Mouse (Mus musculus): ENCODE measurements around the gene Khdrbs1. TPM values are rescaled to one million over a fixed set of nuclear protein-coding genes. Genes with fewer than 3 reads are reported as not detected.

Khdrbs1 gene
- 186 TPM for polyA plus RNA-seq (2014; fragmentation: Illumina TruSeq; extraction: RNeasy Lipid Tissue Mini Kit (QIAGEN cat#74804); ENCODE audit: low read depth, low replicate concordance)

GRCm38 (mm10) chr4:129742232-129743009 lies at the start of gene Khdrbs1:
Gene Khdrbs1 (minus strand): TSS chr4:129742303.

GRCm38 (mm10) chr4:129696158-129696985 lies 45.7 kb downstream of the Khdrbs1 start, which contains the start of gene Tmem39b:
Gene Tmem39b (minus strand): TSS chr4:129696838.

GRCm38 (mm10) chr4:129672083-129672877 lies 69.8 kb downstream of the Khdrbs1 start, which contains the start of gene Kpna6:
Gene Kpna6 (minus strand): TSS chr4:129672767.

Other genes with a start within 250 kb of the Khdrbs1 start
- 47.1 TPM for gene Marcksl1, start 228.7 kb downstream of the Khdrbs1 start, polyA plus RNA-seq (2014; fragmentation: Illumina TruSeq; extraction: RNeasy Lipid Tissue Mini Kit (QIAGEN cat#74804); ENCODE audit: low read depth, low replicate concordance)
- gene Hdac1, start 199.6 kb downstream of the Khdrbs1 start, polyA plus RNA-seq (2014; fragmentation: Illumina TruSeq; extraction: RNeasy Lipid Tissue Mini Kit (QIAGEN cat#74804); ENCODE audit: low read depth, low replicate concordance) = 44.3 TPM
- 0.41 TPM for gene Lck, start 168.7 kb downstream of the Khdrbs1 start, polyA plus RNA-seq (2014; fragmentation: Illumina TruSeq; extraction: RNeasy Lipid Tissue Mini Kit (QIAGEN cat#74804); ENCODE audit: low read depth, low replicate concordance)
- 3.1 TPM for gene Fam167b, start 163.8 kb downstream of the Khdrbs1 start, polyA plus RNA-seq (2014; fragmentation: Illumina TruSeq; extraction: RNeasy Lipid Tissue Mini Kit (QIAGEN cat#74804); ENCODE audit: low read depth, low replicate concordance)
- 20.2 TPM for gene Eif3i, start 141.7 kb downstream of the Khdrbs1 start, polyA plus RNA-seq (2014; fragmentation: Illumina TruSeq; extraction: RNeasy Lipid Tissue Mini Kit (QIAGEN cat#74804); ENCODE audit: low read depth, low replicate concordance)
- 36.2 TPM for gene Tmem234, start 141.6 kb downstream of the Khdrbs1 start, polyA plus RNA-seq (2014; fragmentation: Illumina TruSeq; extraction: RNeasy Lipid Tissue Mini Kit (QIAGEN cat#74804); ENCODE audit: low read depth, low replicate concordance)
- not detected for gene Dcdc2b, start 128.0 kb downstream of the Khdrbs1 start, polyA plus RNA-seq (2014; fragmentation: Illumina TruSeq; extraction: RNeasy Lipid Tissue Mini Kit (QIAGEN cat#74804); ENCODE audit: low read depth, low replicate concordance)
- gene Iqcc, start 123.2 kb downstream of the Khdrbs1 start, polyA plus RNA-seq (2014; fragmentation: Illumina TruSeq; extraction: RNeasy Lipid Tissue Mini Kit (QIAGEN cat#74804); ENCODE audit: low read depth, low replicate concordance) = 11.4 TPM
- 2.7 TPM for gene Ccdc28b, start 118.4 kb downstream of the Khdrbs1 start, polyA plus RNA-seq (2014; fragmentation: Illumina TruSeq; extraction: RNeasy Lipid Tissue Mini Kit (QIAGEN cat#74804); ENCODE audit: low read depth, low replicate concordance)
- gene Txlna, start 101.2 kb downstream of the Khdrbs1 start, polyA plus RNA-seq (2014; fragmentation: Illumina TruSeq; extraction: RNeasy Lipid Tissue Mini Kit (QIAGEN cat#74804); ENCODE audit: low read depth, low replicate concordance) = 16.9 TPM
- 61.8 TPM for gene Kpna6, start 69.5 kb downstream of the Khdrbs1 start, polyA plus RNA-seq (2014; fragmentation: Illumina TruSeq; extraction: RNeasy Lipid Tissue Mini Kit (QIAGEN cat#74804); ENCODE audit: low read depth, low replicate concordance)
- 0.52 TPM for gene Tmem39b, start 45.5 kb downstream of the Khdrbs1 start, polyA plus RNA-seq (2014; fragmentation: Illumina TruSeq; extraction: RNeasy Lipid Tissue Mini Kit (QIAGEN cat#74804); ENCODE audit: low read depth, low replicate concordance)
- gene Ptp4a2, start 68.9 kb upstream of the Khdrbs1 start, polyA plus RNA-seq (2014; fragmentation: Illumina TruSeq; extraction: RNeasy Lipid Tissue Mini Kit (QIAGEN cat#74804); ENCODE audit: low read depth, low replicate concordance) = 2,725 TPM
- not detected for gene Spocd1, start 186.9 kb upstream of the Khdrbs1 start, polyA plus RNA-seq (2014; fragmentation: Illumina TruSeq; extraction: RNeasy Lipid Tissue Mini Kit (QIAGEN cat#74804); ENCODE audit: low read depth, low replicate concordance)
- gene Adgrb2, start 242.6 kb upstream of the Khdrbs1 start, polyA plus RNA-seq (2014; fragmentation: Illumina TruSeq; extraction: RNeasy Lipid Tissue Mini Kit (QIAGEN cat#74804); ENCODE audit: low read depth, low replicate concordance) = not detected

Measured in adrenal gland, adult 10 weeks (tissue).